Mouse (Mus musculus) embryonic facial prominence, embryonic 15.5 days (tissue): Measurements from ENCODE around the gene Slc25a23. TPM values are rescaled to one million over a fixed set of nuclear protein-coding genes. Genes with fewer than 3 reads are reported as not detected.

ENCODE experiments used
- polyA plus RNA-seq: library from polyadenylated mRNA; unstranded; fragments of >200 nt; fragmentation: Nextera tagmentation; extraction: Ambion mirVana; gene quantifications from 2 replicates; pipeline ENCODE4 v1.2.1, GENCODE M21; 2015

Gene Slc25a23
- polyA plus RNA-seq, 1 experiment from 2014 or later, result 8.2 TPM

Other genes starting within 250 kb of the Slc25a23 start
- gene Rfx2, start 228.8 kb downstream of the Slc25a23 start, polyA plus RNA-seq, result 7.5 and 9.9 TPM in 2 replicates
- 0.16 TPM in 1 of 2 replicates, not detected in the other for gene Acsbg2, start 185.4 kb downstream of the Slc25a23 start, polyA plus RNA-seq
- gene 1700061G19Rik, start 184.4 kb downstream of the Slc25a23 start, polyA plus RNA-seq, result 0.27 and 0.29 TPM in 2 replicates
- 53.9 and 56.9 TPM in 2 replicates for gene Mllt1, start 124.4 kb downstream of the Slc25a23 start, polyA plus RNA-seq
- 10.2 and 10.4 TPM in 2 replicates for gene Acer1, start 77.7 kb downstream of the Slc25a23 start, polyA plus RNA-seq
- 136 and 139 TPM in 2 replicates for gene Clpp, start 69.6 kb downstream of the Slc25a23 start, polyA plus RNA-seq
- gene Alkbh7, start 62.5 kb downstream of the Slc25a23 start, polyA plus RNA-seq, result 34.9 and 42.3 TPM in 2 replicates
- gene Pspn, start 59.8 kb downstream of the Slc25a23 start, polyA plus RNA-seq, result not detected in 2 replicates
- 64.3 and 68.2 TPM in 2 replicates for gene Gtf2f1, start 48.6 kb downstream of the Slc25a23 start, polyA plus RNA-seq
- 0.56 and 0.60 TPM in 2 replicates for gene Gm17949, start 48.4 kb downstream of the Slc25a23 start, polyA plus RNA-seq
- gene Khsrp, start 28.3 kb downstream of the Slc25a23 start, polyA plus RNA-seq, result 40.7 and 41.4 TPM in 2 replicates
- gene Slc25a41, start 18.2 kb downstream of the Slc25a23 start, polyA plus RNA-seq, result not detected in 2 replicates
- gene Crb3, start 758 bp downstream of the Slc25a23 start, polyA plus RNA-seq, result 13.0 and 14.6 TPM in 2 replicates
- gene Dennd1c, start 18.7 kb upstream of the Slc25a23 start, polyA plus RNA-seq, result 2.6 and 4.9 TPM in 2 replicates
- 6.7 and 9.7 TPM in 2 replicates for gene Tubb4a, start 27.9 kb upstream of the Slc25a23 start, polyA plus RNA-seq
- 5.8 and 6.0 TPM in 2 replicates for gene Tnfsf9, start 45.5 kb upstream of the Slc25a23 start, polyA plus RNA-seq
- not detected in 2 replicates for gene Cd70, start 89.9 kb upstream of the Slc25a23 start, polyA plus RNA-seq
- gene Tnfsf14, start 134.3 kb upstream of the Slc25a23 start, polyA plus RNA-seq, result 0.28 TPM in 1 of 2 replicates, not detected in the other
- 1.0 and 1.8 TPM in 2 replicates for gene C3, start 168.3 kb upstream of the Slc25a23 start, polyA plus RNA-seq
- 39.4 and 41.7 TPM in 2 replicates for gene Gpr108, start 188.6 kb upstream of the Slc25a23 start, polyA plus RNA-seq
- gene Trip10, start 189.6 kb upstream of the Slc25a23 start, polyA plus RNA-seq, result 36.8 and 41.7 TPM in 2 replicates
- gene Vav1, start 219.2 kb upstream of the Slc25a23 start, polyA plus RNA-seq, result 4.3 and 4.4 TPM in 2 replicates